Mouse (Mus musculus): Measurements from ENCODE around the gene Foxn1.
A peak's percentile ranks its signal among the peaks of the same experiment; 100 is the strongest.

Gene Foxn1

DNA sequence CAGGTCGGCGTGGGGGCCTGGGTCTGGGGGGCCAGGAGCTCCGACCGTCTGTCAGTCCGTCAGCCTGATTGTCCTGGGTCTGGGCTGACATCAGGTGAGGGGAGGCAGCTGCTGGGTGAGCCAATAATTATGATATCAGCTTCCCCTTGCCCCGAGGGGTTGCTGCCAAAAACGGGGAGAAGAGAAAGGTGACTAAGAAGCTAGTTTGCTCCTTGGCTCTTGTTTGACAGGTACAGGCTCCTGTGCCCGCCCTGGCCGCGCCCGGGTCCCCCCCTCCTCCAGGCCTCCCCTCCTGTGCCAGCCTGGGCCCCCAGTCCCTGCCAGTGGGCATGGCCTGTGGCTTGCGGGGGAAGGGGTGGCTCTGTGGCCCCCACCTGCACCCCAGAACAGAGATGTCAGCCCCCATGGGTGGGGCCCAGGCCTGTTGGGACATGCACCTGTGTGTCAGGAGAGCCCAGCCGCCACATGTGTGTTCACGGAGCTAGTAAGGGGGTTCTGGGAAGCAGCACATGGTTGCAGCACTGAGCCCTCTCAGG is at the start of gene Foxn1:
Gene Foxn1 (minus strand): TSS at position 51 of the 536 bp plus-strand sequence.
- Histone ChIP-seq H3K27me3 (ENCODE audit: insufficient read depth, low read length) (peaks cover 28% of the 10 kb centered on the region), H3K9me3 (ENCODE audit: low read length) (no peaks in the 10 kb centered on the region), H3K36me3 (ENCODE audit: insufficient read depth, low read length) (no peaks in the 10 kb centered on the region), H3K4me1 (replicated peaks; ENCODE audit: low read depth, low read length) (peaks cover 14% of the 10 kb centered on the region), H3K4me3 (replicated peaks; ENCODE audit: low read length) (no peak within 1 kb of the TSS)
- no peak for TF ChIP-seq NANOG (IDR thresholded peaks at IDR 0.05; ENCODE audit: borderline replicate concordance, low read length)

DNA sequence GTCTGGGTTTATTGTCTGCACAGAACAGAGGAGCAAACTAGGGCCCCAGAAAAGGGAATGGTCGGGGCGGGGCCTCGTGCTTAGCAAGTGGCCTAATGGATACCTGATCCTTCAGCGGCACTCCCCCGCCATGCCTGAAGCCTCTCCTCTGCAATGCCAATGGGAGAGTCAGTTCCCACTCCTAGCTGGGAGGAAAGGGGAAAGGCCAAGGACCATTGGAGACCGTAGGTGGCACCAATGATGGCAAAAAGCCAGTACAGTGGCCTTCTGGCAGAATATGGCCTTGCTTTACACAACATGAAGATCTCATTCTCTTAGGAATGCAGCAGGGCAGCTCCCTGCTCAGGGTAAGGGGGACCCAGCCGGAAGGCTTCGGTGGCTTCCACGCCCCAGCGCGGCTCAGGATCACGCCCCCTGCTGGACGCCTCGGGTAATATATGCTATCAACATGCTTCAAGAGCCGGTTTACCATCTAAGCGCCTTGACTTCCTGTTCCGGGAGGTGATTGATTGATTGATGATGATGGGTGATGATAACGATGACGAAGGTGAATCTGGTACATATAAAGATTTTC is 49.5 kb upstream of the Foxn1 start:
- H3K27me3 ChIP-seq (ENCODE audit: insufficient read depth, low read length) = peaks cover 6% of the 10 kb centered on the region
- peak overlapping the region; percentile 68 for H3K4me3 ChIP-seq (replicated peaks; ENCODE audit: low read length)
- H3K9me3 ChIP-seq (ENCODE audit: low read length) = no peaks in the 10 kb centered on the region
- TF ChIP-seq CTCF (conservative IDR thresholded peaks at IDR 0.05; ENCODE audit: low read length) (peak; percentile 78), POU5F1 (IDR thresholded peaks at IDR 0.05; ENCODE audit: borderline replicate concordance, low read length) (no peak)
- H3K36me3 ChIP-seq (ENCODE audit: insufficient read depth, low read length) = no peaks in the 10 kb centered on the region
- peaks cover 43% of the 10 kb centered on the region for H3K4me1 ChIP-seq (replicated peaks; ENCODE audit: low read depth, low read length)

DNA sequence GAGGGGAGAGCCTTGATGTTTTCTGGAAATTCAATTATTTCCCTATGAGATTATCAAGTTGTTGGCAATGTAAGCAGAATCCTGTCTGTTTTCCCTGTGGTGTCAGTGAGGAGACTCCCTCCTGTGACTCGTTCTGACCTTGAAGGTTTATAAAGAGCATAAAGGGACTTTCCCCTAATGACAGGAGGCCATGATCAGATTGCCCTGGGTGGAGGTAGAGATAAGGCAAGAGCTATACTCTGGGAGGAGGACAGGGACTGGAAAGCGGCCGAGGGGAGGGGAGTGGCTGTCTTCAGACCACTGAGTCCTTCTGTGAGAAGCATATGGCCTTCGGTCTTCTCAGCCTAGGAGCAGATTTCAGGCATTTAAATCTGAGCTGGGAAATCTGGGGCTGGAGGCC is 47.7 kb upstream of the Foxn1 start:
- Histone ChIP-seq H3K36me3 (ENCODE audit: insufficient read depth, low read length) (no peaks in the 10 kb centered on the region), H3K4me1 (replicated peaks; ENCODE audit: low read depth, low read length) (peaks cover 54% of the 10 kb centered on the region), H3K27me3 (ENCODE audit: insufficient read depth, low read length) (peaks cover 6% of the 10 kb centered on the region), H3K4me3 (replicated peaks; ENCODE audit: low read length) (no peak overlapping the region), H3K9me3 (ENCODE audit: low read length) (no peaks in the 10 kb centered on the region)
- TF ChIP-seq POU5F1 (IDR thresholded peaks at IDR 0.05; ENCODE audit: borderline replicate concordance, low read length) (no peak), NANOG (IDR thresholded peaks at IDR 0.05; ENCODE audit: borderline replicate concordance, low read length) (no peak), CTCF (conservative IDR thresholded peaks at IDR 0.05; ENCODE audit: low read length) (no peak)

DNA sequence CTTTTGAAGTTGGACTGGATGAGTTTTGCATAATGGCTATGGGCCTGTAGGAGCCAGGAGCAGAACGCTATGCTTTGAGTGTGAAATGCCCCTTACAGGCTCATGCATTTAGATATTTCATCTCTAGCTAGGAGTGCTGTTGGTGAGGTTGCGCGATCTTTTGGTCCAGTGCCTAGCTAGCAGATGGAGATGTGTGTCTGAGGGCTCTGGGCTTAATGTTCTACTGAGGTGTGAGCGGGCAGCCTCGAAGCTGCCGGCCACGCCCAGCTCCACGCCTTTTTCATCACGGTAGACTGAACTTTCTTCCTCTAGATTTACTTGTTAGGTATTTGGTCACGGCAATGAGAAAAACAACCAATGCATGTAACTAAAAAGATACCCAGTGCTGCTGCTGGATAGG is 44.8 kb upstream of the Foxn1 start:
- no peak overlapping the region for H3K4me3 ChIP-seq (replicated peaks; ENCODE audit: low read length)
- TF ChIP-seq NANOG (IDR thresholded peaks at IDR 0.05; ENCODE audit: borderline replicate concordance, low read length) (no peak), POU5F1 (IDR thresholded peaks at IDR 0.05; ENCODE audit: borderline replicate concordance, low read length) (no peak), CTCF (conservative IDR thresholded peaks at IDR 0.05; ENCODE audit: low read length) (no peak)
- H3K36me3 ChIP-seq (ENCODE audit: insufficient read depth, low read length) = no peaks in the 10 kb centered on the region
- no peaks in the 10 kb centered on the region for H3K9me3 ChIP-seq (ENCODE audit: low read length)
- H3K4me1 ChIP-seq (replicated peaks; ENCODE audit: low read depth, low read length) = peaks cover 70% of the 10 kb centered on the region
- peaks cover 6% of the 10 kb centered on the region for H3K27me3 ChIP-seq (ENCODE audit: insufficient read depth, low read length)

DNA sequence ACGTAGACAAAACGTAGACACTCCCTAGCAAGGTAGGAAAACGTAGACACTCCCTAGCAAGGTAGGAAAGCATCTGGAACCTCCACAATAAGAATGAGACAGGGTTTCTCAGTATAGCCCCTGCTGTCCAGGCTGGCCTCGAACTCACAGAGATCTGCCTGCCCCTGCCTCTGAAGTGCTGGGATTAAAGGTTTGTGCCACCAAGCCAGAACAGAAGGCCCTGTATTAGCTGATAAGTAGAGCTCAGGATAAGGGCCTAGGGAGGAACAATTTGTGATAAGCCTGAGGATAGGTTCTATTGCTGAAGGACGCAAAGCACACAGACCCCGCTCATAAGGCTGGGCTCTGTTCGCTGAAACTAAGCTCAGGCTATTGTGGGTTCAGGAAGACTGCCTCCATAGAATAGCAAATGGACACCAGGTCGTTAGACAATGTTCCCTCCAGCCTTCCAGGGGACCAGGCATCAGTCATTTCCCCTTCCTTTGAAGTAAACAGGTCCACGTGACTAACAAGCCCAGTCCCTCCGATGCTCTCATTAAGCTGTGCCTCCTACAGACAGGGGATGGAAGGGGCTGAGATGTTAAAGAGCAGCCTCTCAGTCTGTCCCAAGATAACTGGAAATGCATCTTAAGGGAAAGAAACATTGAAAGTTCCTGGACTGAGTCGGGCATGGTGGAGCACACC is 44.0 kb upstream of the Foxn1 start:
- Histone ChIP-seq H3K36me3 (ENCODE audit: insufficient read depth, low read length) (no peaks in the 10 kb centered on the region), H3K4me1 (replicated peaks; ENCODE audit: low read depth, low read length) (peaks cover 63% of the 10 kb centered on the region), H3K27me3 (ENCODE audit: insufficient read depth, low read length) (peaks cover 11% of the 10 kb centered on the region), H3K4me3 (replicated peaks; ENCODE audit: low read length) (no peak overlapping the region; the same call in 1 of the 2 replicates), H3K9me3 (ENCODE audit: low read length) (no peaks in the 10 kb centered on the region)
- TF ChIP-seq NANOG (IDR thresholded peaks at IDR 0.05; ENCODE audit: borderline replicate concordance, low read length) (no peak), CTCF (conservative IDR thresholded peaks at IDR 0.05; ENCODE audit: low read length) (no peak), POU5F1 (IDR thresholded peaks at IDR 0.05; ENCODE audit: borderline replicate concordance, low read length) (no peak)

DNA sequence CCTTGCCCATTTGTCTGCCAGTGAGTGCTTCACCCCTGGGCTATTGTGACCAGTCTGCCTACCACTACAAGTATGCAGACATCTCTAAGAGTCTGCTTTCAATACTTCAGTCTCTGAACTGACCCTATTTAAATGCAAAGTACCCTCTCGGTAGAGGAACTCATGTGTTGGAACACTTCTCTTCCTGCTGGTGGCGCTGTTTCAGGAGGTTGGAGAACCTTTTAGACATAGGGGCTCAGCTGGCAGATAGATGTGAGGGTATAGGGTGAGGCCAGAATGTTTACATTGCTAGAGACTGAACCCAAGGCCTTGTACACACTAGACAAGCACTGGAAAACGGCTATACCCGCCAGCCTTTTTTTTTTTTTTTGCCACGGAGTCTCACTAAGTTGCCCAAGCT is 42.0 kb upstream of the Foxn1 start:
- TF ChIP-seq NANOG (IDR thresholded peaks at IDR 0.05; ENCODE audit: borderline replicate concordance, low read length) (no peak), CTCF (conservative IDR thresholded peaks at IDR 0.05; ENCODE audit: low read length) (peak; percentile 66)
- H3K4me1 ChIP-seq (replicated peaks; ENCODE audit: low read depth, low read length) = peaks cover 56% of the 10 kb centered on the region
- peaks cover 8% of the 10 kb centered on the region for H3K27me3 ChIP-seq (ENCODE audit: insufficient read depth, low read length)
- no peaks in the 10 kb centered on the region for H3K9me3 ChIP-seq (ENCODE audit: low read length)
- no peak overlapping the region for H3K4me3 ChIP-seq (replicated peaks; ENCODE audit: low read length)
- H3K36me3 ChIP-seq (ENCODE audit: insufficient read depth, low read length) = no peaks in the 10 kb centered on the region

DNA sequence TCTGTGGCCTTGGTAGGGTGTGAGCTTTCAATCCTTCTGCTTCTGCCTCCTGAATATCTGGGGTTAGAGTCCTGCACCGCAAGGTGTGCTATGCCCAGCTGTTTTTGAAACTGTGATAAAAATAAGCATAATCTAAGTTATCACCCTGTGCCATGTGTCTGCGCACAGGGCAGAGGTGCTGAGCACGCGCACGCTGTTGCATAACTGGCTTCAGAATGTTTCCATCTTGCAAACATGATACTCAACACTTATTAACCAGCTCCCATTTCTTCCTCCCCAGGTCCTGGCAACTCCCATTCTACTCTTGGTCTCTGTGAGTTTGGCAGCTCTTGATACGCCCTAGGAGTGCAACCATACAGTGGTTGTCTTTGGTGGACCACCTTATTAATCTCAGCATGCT is 41.3 kb upstream of the Foxn1 start:
- Histone ChIP-seq H3K4me3 (replicated peaks; ENCODE audit: low read length) (no peak overlapping the region), H3K9me3 (ENCODE audit: low read length) (no peaks in the 10 kb centered on the region)
- TF ChIP-seq CTCF (conservative IDR thresholded peaks at IDR 0.05; ENCODE audit: low read length) = no peak
- TF ChIP-seq POU5F1 (IDR thresholded peaks at IDR 0.05; ENCODE audit: borderline replicate concordance, low read length) = no peak
- no peak for TF ChIP-seq NANOG (IDR thresholded peaks at IDR 0.05; ENCODE audit: borderline replicate concordance, low read length)

DNA sequence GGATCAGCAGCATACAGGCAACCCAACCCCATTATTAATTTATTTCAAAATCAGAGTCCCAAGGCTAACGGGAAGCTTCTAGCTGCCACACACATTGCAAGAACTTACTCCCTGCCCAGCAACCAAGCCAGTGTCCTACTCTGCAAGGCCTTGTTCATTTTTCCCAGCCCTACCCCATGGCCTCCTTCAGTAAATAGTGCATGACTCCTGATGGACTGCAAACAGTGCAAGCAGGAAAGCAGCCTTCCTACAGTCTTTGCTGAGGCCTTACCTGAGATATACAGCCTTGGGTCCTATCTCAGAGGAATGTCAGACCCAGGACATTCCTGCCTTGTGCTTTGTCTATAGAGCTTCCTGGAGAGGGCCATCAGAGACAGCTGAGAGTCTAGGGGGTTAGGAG is 39.2 kb upstream of the Foxn1 start:
- Histone ChIP-seq H3K36me3 (ENCODE audit: insufficient read depth, low read length) (no peaks in the 10 kb centered on the region), H3K9me3 (ENCODE audit: low read length) (no peaks in the 10 kb centered on the region), H3K27me3 (ENCODE audit: insufficient read depth, low read length) (peaks cover 5% of the 10 kb centered on the region; the same call in 1 of the 2 replicates), H3K4me1 (replicated peaks; ENCODE audit: low read depth, low read length) (peaks cover 71% of the 10 kb centered on the region), H3K4me3 (replicated peaks; ENCODE audit: low read length) (no peak overlapping the region)
- TF ChIP-seq CTCF (conservative IDR thresholded peaks at IDR 0.05; ENCODE audit: low read length) (no peak), POU5F1 (IDR thresholded peaks at IDR 0.05; ENCODE audit: borderline replicate concordance, low read length) (no peak), NANOG (IDR thresholded peaks at IDR 0.05; ENCODE audit: borderline replicate concordance, low read length) (no peak)

More for the DNA sequence above, 41.3 kb upstream of the Foxn1 start:
- H3K36me3 ChIP-seq (ENCODE audit: insufficient read depth, low read length) = no peaks in the 10 kb centered on the region
- H3K4me1 ChIP-seq (replicated peaks; ENCODE audit: low read depth, low read length) = peaks cover 63% of the 10 kb centered on the region
- H3K27me3 ChIP-seq (ENCODE audit: insufficient read depth, low read length) = peaks cover 5% of the 10 kb centered on the region; the same call in 1 of the 2 replicates

Measured in E14TG2a.4 (cell line).